Mouse (Mus musculus): ENCODE data around the gene Klhl36. TPM values are rescaled to one million over a fixed set of nuclear protein-coding genes. Genes with fewer than 3 reads are reported as not detected.
A peak's percentile ranks its signal among the peaks of the same experiment; 100 is the strongest.

Gene Klhl36
- polyA plus RNA-seq, 1 experiment, result 14.1 TPM

- no peak for TF ChIP-seq FLI1 (IDR thresholded peaks at IDR 0.05; ENCODE audit: low read length)
- TF ChIP-seq GATA1 (IDR thresholded peaks at IDR 0.05; ENCODE audit: borderline replicate concordance, low read length), result no peak
- Histone ChIP-seq H3K27me3 (replicated peaks) (peaks cover 37% of the 10 kb centered on the region), H3K9me3 (peaks cover 7% of the 10 kb centered on the region; the same call in 1 of the 2 replicates), H3K36me3 (replicated peaks; ENCODE audit: low read length) (peaks cover 66% of the 10 kb centered on the region), H3K4me1 (peaks cover 94% of the 10 kb centered on the region), H3K4me3 (replicated peaks) (peak overlapping the region; percentile 2)
These were observed 29.9 kb upstream of the Klhl36 start for GRCm38 (mm10) chr8:119832101-119832617.

GRCm38 (mm10) chr8:119832931-119833330, 29.1 kb upstream of the Klhl36 start:
- Histone ChIP-seq H3K36me3 (replicated peaks; ENCODE audit: low read length) (peaks cover 70% of the 10 kb centered on the region), H3K27me3 (replicated peaks) (peaks cover 37% of the 10 kb centered on the region), H3K4me3 (replicated peaks) (peak overlapping the region; percentile 62), H3K9me3 (peaks cover 7% of the 10 kb centered on the region; the same call in 1 of the 2 replicates), H3K4me1 (peaks cover 94% of the 10 kb centered on the region)
- TF ChIP-seq GATA1 (IDR thresholded peaks at IDR 0.05; ENCODE audit: borderline replicate concordance, low read length), result no peak
- no peak for TF ChIP-seq FLI1 (IDR thresholded peaks at IDR 0.05; ENCODE audit: low read length)

- H3K9me3 ChIP-seq, result peaks cover 7% of the 10 kb centered on the region; the same call in 1 of the 2 replicates
- peaks cover 30% of the 10 kb centered on the region for H3K27me3 ChIP-seq (replicated peaks)
- peaks cover 94% of the 10 kb centered on the region for H3K4me1 ChIP-seq
- no peak overlapping the region for H3K4me3 ChIP-seq (replicated peaks)
- H3K36me3 ChIP-seq (replicated peaks; ENCODE audit: low read length), result peaks cover 57% of the 10 kb centered on the region
- TF ChIP-seq GATA1 (IDR thresholded peaks at IDR 0.05; ENCODE audit: borderline replicate concordance, low read length) (no peak), FLI1 (IDR thresholded peaks at IDR 0.05; ENCODE audit: low read length) (no peak)
These were observed 27.4 kb upstream of the Klhl36 start for GRCm38 (mm10) chr8:119834676-119835075.

- TF ChIP-seq FLI1 (IDR thresholded peaks at IDR 0.05; ENCODE audit: low read length) (no peak), GATA1 (IDR thresholded peaks at IDR 0.05; ENCODE audit: borderline replicate concordance, low read length) (no peak)
- peaks cover 94% of the 10 kb centered on the region for H3K4me1 ChIP-seq
These were observed 26.8 kb upstream of the Klhl36 start for GRCm38 (mm10) chr8:119835270-119835669.

GRCm38 (mm10) chr8:119836831-119837230, 25.2 kb upstream of the Klhl36 start:
- Histone ChIP-seq H3K36me3 (replicated peaks; ENCODE audit: low read length) (peaks cover 42% of the 10 kb centered on the region), H3K4me1 (peaks cover 87% of the 10 kb centered on the region), H3K9me3 (peaks cover 7% of the 10 kb centered on the region; the same call in 1 of the 2 replicates), H3K4me3 (replicated peaks) (peak overlapping the region; percentile 69), H3K27me3 (replicated peaks) (peaks cover 20% of the 10 kb centered on the region)
- no peak for TF ChIP-seq GATA1 (IDR thresholded peaks at IDR 0.05; ENCODE audit: borderline replicate concordance, low read length)
- TF ChIP-seq FLI1 (IDR thresholded peaks at IDR 0.05; ENCODE audit: low read length), result no peak

More at GRCm38 (mm10) chr8:119835270-119835669, 26.8 kb upstream of the Klhl36 start:
- H3K27me3 ChIP-seq (replicated peaks), result peaks cover 25% of the 10 kb centered on the region
- no peak overlapping the region for H3K4me3 ChIP-seq (replicated peaks)
- H3K36me3 ChIP-seq (replicated peaks; ENCODE audit: low read length), result peaks cover 51% of the 10 kb centered on the region
- peaks cover 7% of the 10 kb centered on the region; the same call in 1 of the 2 replicates for H3K9me3 ChIP-seq

GRCm38 (mm10) chr8:119837553-119838071, 24.5 kb upstream of the Klhl36 start:
- TF ChIP-seq FLI1 (IDR thresholded peaks at IDR 0.05; ENCODE audit: low read length) (peak; percentile 93), GATA1 (IDR thresholded peaks at IDR 0.05; ENCODE audit: borderline replicate concordance, low read length) (no peak)
- H3K9me3 ChIP-seq, result peaks cover 7% of the 10 kb centered on the region; the same call in 1 of the 2 replicates
- peaks cover 36% of the 10 kb centered on the region for H3K36me3 ChIP-seq (replicated peaks; ENCODE audit: low read length)
- H3K4me3 ChIP-seq (replicated peaks), result peak overlapping the region; percentile 99
- H3K4me1 ChIP-seq, result peaks cover 79% of the 10 kb centered on the region
- H3K27me3 ChIP-seq (replicated peaks), result peaks cover 19% of the 10 kb centered on the region

- Histone ChIP-seq H3K27me3 (replicated peaks) (peaks cover 19% of the 10 kb centered on the region), H3K9me3 (peaks cover 7% of the 10 kb centered on the region; the same call in 1 of the 2 replicates), H3K4me3 (replicated peaks) (peak overlapping the region; percentile 99), H3K4me1 (peaks cover 72% of the 10 kb centered on the region), H3K36me3 (replicated peaks; ENCODE audit: low read length) (peaks cover 36% of the 10 kb centered on the region)
- no peak for TF ChIP-seq GATA1 (IDR thresholded peaks at IDR 0.05; ENCODE audit: borderline replicate concordance, low read length)
These were observed 23.7 kb upstream of the Klhl36 start for GRCm38 (mm10) chr8:119838100-119838982.

GRCm38 (mm10) chr8:119838983-119839340, 23.1 kb upstream of the Klhl36 start:
- Histone ChIP-seq H3K4me3 (replicated peaks) (peak overlapping the region; percentile 99), H3K9me3 (peaks cover 6% of the 10 kb centered on the region; the same call in 1 of the 2 replicates), H3K4me1 (peaks cover 66% of the 10 kb centered on the region), H3K36me3 (replicated peaks; ENCODE audit: low read length) (peaks cover 34% of the 10 kb centered on the region), H3K27me3 (replicated peaks) (peaks cover 20% of the 10 kb centered on the region)
- TF ChIP-seq GATA1 (IDR thresholded peaks at IDR 0.05; ENCODE audit: borderline replicate concordance, low read length) (no peak), FLI1 (IDR thresholded peaks at IDR 0.05; ENCODE audit: low read length) (no peak)

- Histone ChIP-seq H3K27me3 (replicated peaks) (peaks cover 20% of the 10 kb centered on the region), H3K4me1 (peaks cover 60% of the 10 kb centered on the region), H3K9me3 (0 out of 2 replicates have a peak, but pooled peaks cover under 1% of the 10 kb centered on the region), H3K4me3 (replicated peaks) (peak overlapping the region; percentile 99), H3K36me3 (replicated peaks; ENCODE audit: low read length) (peaks cover 29% of the 10 kb centered on the region)
- TF ChIP-seq FLI1 (IDR thresholded peaks at IDR 0.05; ENCODE audit: low read length) (no peak), GATA1 (IDR thresholded peaks at IDR 0.05; ENCODE audit: borderline replicate concordance, low read length) (no peak)
These were observed 22.5 kb upstream of the Klhl36 start for GRCm38 (mm10) chr8:119839419-119840021.

Measured in megakaryocyte, embryonic 14.5 days (primary cell).